Mouse (Mus musculus) gastrocnemius, postnatal 36 days (tissue): ENCODE data around the gene Prr19. TPM values are rescaled to one million over a fixed set of nuclear protein-coding genes. Genes with fewer than 3 reads are reported as not detected.
A peak's percentile ranks its signal among the peaks of the same experiment; 100 is the strongest.

Experiments used
- DNase-seq, 2 experiments: peaks; one replicate each; pipeline ENCODE4 v3.0.0; 2022
- intact Hi-C: fragments of 180-260 bp; cut with DNase I; formaldehyde crosslinking; loops from one replicate; pipeline ENCODE4 v1.15.1; 2025
- total RNA-seq, 2 experiments: library from RNA; stranded (reverse); gene quantifications; 2 replicates each; pipeline ENCODE4 v1.2.3; 2021

Prr19 gene
- total RNA-seq, 2 experiments from 2014 or later = not detected

DNA sequence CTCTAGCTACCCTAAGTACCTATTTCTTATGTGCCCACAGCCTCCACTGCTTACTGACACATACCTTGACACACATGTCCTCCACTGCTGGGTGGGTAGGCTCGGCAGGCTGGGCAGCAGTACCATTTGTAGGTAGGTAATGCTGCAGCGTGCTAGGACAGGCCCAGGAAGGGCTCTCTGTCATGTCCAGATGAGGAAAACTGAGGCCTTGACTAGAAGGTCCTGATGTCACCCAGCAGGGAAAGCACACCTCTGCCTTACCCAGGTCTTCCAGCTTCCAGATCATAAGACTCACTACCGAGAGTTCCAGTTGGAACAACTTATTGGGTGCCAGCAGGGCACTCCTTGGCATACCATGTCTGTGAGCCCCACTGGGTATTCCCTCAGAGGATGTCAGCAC is 26.2 kb upstream of the Prr19 start:
- intact Hi-C loops = no loop called here
- no peak for DNase-seq

DNA sequence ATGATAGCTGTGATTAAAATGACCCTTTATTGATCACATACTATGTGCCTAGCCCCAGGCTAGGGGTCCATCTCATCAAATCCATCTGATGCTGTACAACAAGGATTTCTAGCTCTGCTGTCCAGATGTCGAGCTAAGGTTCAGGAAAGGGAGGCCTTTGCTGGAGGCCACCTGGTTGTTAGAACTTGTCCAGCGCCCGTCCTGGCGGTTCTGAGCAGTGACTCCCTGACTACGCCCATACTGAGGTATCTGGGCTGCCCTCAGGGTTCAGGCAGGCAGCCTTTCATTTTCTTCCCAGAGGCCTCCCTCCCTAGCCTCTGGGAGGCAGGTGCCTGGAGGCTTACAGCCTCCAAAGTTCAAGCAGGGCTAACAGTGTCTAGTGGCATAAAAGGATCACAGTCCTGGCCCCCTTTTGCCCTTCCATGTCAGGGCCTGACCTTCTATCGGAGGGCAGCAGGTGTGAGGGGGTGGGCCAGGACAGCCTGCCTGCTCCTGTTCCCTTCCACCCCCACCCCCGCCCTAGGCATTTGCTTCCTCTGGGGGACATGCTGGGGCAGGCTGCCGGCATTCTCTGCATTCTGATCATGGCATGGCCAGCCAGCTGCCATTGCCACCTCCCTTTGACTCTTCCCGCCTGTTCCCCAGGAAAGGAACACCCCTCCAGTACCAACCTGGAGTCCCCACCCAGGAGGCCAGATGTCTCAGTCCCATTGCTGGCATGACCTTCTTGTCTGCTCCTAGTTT is 25.5 kb upstream of the Prr19 start:
- DNase-seq = no peak

DNA sequence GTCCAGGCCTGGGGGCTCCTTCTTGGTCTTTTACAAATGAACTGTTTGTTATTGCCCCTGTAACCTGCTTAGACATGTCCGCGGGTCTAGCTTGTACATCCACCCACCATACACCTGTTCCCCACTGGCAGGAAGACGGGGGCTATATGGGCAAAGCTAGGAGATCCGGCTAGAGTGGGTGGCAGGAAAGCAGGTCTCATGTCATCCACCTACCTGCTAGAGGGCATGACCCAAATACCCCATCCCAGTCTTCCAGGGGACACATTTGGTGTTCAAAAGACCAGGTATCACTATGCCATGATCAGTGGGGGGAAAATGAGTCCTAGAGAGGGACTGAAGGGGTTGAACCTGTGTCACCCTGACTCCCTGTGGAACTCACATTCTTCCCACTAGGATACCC is 23.8 kb upstream of the Prr19 start:
- intact Hi-C loops = no loop called here
- no peak for DNase-seq

More for the DNA sequence above, 25.5 kb upstream of the Prr19 start:
- intact Hi-C loops = no loop called here

DNA sequence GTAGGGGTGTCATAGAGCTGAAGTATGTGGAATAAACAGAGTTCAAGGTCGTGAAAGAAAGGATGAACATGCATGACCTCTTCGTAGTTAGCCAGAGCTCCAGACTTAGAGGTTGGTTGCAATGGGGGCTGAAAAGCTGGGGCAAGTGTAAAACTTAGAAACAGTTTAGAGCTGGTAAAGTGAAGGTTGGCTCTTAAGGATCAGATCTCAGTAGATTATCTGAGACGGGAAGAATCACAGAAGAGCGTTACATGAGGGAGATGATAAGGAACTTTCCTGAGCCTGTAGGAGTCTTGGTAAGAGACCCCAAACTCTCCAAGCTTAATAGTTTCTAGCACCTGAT is 23.2 kb upstream of the Prr19 start:
- no peak for DNase-seq
- intact Hi-C loops = no loop called here

DNA sequence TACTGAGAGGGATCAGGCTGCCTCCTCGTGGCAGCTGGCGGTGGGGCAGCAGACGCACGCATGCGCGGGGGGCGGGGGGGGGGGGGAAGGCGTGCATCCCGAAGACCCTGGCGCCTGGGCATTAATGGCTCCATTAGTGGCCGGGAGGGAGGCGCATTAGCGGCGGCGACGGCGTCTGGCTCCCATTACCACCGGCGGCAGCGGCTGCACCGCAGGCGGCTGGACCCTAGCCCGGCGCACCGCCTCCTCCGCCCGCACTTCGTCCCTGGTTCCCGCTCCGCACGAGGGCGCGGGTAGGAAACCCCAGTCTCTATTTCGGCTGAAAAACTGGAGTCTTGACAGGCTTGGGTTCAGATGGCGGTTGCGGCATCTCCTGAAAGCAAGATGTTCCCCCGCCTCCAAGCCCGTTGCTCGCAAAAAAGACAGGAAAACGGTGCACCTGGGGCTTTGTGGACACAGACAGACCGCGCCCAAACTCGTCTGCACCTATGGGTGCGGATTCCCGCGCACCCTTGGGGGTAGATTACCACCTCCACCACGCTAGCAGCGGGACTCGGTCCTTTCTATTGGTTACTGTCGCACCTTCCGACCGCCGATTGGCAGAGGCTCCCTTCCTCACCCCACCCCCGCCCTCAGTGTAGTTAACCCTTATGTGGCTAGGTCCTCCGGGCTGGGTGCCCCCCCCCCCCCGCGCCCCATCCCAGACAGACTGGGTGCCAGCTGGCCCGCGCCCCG is 22.7 kb upstream of the Prr19 start:
- DNase-seq = peak in 1 of 2 experiments; percentile 74
- intact Hi-C loops = no loop called here

DNA sequence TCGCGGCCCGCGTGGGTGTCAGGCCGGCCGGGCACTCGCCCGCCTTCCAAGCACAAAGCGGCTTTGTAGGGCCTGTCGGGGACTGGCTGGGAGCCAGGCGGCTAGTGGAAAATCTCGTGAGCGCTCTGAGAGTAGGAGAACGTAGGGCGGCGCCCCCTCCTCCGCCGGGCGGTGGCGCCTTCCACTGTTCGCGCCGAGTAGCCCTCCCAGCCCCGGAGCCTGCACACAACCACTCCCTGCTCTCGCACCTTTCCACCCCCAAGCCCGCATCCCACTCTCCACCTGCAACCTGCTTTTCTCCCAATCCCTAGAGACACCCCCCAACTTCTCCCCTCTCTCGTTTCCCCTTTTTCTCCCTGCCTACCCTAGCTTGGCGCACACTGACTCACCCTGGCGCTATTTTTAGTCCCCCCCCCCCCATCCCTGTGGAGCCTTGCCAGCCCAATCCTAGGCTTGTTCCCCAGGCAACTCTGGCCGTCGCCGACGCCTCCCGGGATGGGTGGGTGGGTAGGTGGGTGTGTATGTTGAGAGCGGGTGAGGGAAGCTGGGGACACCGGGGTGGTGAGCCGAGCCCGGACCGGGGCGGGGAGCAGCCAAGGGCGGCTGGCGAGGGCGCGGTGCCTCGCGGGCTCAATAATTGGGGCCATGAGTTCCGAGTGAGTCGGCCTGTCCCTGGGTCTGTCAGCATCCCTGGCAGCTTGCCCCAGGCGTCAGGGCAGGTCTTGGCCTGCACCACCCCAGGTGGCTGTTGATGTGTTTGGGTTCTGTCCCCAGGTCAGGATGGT is 21.9 kb upstream of the Prr19 start:
- intact Hi-C loops = no loop called here
- peak; percentile 83 to 91 for DNase-seq

DNA sequence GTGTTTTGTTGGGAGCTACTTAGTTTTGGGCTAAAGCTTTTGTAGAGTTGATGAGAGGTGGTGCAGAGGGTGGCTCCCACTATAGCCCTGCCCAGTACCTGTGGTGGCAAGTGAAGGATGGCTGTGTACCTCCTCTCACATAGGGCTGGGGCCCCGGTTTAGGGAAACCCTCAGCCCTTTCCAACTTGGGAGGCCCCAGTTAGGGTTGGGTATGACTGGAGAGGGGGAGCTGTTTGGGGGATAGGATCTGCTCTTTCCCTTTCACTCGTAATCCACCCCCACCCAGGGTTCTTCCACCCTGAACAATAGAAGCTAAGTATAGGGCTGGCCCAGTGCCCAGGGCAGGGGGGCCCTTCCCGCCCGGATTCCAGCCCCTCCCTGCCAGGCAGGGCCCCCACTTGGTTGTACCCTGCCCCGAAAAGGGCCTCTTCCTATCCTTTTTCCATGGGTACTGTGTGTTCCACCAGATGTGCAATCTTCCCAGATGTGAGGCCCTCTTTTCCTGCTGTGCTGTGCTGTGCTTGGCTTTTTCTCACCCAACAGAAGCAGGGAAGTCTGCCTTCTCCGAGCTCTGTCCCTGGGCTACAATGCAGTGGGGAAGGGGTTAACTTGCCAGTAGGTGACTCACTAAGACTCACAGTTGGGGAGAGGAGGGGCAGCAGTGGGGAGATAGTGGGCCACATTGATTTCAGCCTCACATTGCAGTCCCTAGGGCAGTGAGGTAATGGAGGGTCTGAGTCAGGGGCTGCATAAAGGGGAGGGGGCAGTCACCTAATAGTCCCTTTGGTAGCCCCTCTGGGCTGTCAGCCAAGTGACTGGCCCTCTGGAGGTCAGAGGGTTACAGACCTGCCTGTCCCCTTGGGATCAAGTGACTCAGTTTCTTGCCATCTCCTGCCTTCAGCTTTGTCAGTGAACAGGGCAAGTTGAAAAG is 21.1 kb upstream of the Prr19 start:
- intact Hi-C loops = no loop called here
- peak; percentile 44 to 55 for DNase-seq

DNA sequence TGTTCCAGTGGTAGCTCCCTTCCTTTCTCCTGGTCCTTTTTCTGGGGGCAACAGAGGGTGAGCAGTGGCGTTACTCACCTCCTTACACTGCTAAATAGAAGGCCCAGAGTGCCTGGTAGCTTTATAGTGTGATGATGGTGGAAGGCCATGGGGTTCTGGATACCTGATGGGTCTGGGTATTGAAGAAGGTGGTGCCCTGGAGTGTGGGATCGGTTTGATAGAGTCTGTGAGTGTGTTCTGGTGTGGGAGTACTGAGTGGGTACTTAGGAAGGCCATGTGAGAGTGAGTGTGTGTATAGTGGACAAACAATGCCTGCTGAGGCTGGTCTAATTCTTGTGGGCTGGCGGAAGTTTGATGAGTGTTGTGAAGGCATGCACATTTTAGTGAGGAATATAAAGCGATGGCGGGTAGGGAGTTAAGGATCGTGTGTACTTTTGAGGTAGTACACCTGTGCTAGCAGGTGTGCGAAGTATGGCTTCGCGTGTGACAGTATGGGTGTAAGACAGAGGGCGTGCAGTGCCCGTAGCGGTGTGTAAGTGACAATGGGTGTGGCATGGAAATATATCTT is 20.0 kb upstream of the Prr19 start:
- intact Hi-C loops = no loop called here
- peak in 1 of 2 experiments; percentile 15 for DNase-seq

DNA sequence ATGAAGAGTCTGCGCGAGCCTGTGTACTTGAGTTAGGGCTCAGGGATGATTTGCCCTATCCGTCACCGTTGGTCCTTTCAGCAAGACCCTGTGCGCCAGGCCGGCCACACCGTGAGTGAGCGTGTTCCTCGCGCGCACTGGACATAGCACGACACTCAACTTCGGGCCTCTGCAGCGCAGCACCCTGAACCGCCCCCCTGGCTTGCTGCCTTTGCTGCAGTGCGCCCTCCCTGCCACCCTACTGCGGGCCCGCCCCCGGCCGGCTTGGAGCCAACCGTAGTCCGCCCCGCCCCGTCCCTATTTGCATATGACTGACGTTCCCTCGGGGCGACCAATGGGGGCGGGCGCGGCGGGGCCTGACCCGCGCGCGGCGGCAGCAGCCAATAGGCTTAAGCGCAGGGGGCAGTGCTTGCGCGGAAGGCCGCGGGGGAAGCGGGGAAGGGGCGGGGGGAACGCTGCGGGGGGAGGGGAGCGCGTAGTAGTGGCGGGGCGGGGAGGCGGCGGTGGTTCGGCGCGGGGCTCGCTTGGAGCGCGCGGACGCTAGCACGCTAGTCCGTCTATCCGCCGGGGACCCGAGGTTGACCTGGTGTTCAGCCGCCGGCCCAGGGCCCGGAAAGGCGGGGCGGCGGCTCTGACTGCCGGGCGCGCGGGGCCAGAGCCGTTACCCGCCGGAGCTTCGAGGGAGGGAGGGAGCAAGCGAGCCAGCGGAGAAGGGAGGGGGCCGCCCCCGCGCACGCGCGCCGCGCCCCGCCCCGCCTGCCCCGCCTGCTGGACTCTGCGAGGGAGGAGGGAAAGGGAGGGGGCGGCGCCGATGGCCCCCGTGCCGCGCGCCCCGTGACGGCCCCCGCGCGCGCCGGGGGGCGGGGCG is 19.2 kb upstream of the Prr19 start:
- intact Hi-C loops = no loop called here
- peak; percentile 95 to 98 for DNase-seq

DNA sequence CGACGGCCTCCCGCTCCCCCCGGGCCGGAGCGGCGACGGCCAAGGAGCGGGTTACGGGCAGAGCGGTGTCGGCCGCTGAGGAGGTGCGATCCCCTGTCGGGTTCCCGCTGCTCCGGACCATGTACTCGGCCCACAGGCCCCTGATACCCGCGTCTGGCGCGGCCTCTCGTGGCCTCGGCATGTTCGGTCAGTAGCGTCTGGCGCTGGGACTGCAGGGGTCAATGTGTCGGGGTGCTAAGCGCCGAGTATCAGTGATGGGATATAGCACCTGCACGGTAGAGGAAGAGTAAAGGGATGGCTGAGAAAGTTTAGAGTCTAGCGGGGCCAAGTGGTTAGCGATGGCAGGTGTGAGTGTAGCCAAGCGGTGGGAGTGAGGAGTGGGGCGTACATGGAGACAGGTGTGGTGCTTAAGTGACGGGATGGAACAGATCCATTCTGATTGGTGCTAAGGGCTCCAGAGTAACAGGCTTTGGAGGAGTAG is 18.4 kb upstream of the Prr19 start:
- intact Hi-C loops = no loop called here
- DNase-seq = peak; percentile 2 to 46

DNA sequence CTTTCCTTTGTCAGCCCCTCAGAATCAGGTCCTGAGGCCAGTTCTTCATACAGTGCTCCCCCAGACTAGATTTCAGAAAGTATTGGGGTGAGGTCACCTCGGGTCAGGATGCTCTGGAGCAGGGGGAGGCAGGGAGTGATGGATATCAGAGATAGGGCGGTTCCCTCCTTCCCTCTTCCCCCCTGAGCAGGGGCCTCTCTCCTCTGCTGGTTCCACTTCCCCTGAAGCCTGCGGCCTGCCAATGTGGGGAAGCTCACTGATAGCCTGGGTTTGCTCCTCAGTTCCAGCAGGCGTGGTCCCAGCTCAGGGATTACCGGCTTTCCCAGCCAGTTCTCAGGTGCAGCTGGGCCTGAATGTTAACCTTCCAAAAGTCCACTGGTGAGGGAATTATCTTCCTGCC is 17.6 kb upstream of the Prr19 start:
- peak; percentile 4 to 16 for DNase-seq
- intact Hi-C loops = no loop called here

DNA sequence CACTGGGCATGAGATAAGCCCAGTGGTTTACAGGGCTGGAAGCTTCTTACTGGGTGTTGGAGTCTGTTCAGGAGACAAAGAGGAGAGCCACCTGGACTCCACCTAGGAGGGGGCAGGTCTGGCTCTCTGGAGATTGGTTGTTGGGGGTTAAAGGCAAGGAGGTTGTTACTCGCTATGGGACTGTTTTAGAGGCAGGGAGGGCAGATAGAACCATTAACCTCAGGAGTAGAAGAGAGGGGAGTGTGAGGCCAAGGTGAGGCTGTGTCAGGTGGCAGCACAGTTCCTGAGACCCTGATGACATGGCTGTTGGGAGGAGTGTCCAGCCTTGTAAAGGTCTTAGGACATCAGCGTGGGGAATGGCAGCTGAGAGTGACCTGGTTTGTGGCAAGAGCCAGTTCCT is 17.0 kb upstream of the Prr19 start:
- intact Hi-C loops = no loop called here
- DNase-seq = peak; percentile 3 to 6

DNA sequence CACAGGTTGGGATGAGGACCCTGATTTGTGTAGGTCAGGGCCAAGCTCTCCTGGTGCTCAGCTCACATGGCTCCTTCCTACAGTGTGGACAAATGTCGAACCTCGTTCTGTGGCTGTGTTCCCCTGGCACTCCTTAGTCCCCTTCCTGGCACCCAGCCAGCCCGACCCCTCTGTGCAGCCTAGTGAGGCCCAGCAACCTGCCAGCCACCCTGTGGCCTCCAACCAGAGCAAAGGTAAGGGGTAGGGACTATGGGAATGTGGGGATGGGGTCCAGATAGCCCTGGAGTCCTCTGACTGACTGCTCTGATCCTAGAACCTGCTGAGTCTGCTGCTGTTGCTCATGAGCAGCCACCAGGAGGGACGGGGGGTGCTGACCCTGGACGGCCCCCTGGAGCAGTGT is 16.4 kb upstream of the Prr19 start:
- DNase-seq = peak in 1 of 2 experiments; percentile 3
- intact Hi-C loops = no loop called here

DNA sequence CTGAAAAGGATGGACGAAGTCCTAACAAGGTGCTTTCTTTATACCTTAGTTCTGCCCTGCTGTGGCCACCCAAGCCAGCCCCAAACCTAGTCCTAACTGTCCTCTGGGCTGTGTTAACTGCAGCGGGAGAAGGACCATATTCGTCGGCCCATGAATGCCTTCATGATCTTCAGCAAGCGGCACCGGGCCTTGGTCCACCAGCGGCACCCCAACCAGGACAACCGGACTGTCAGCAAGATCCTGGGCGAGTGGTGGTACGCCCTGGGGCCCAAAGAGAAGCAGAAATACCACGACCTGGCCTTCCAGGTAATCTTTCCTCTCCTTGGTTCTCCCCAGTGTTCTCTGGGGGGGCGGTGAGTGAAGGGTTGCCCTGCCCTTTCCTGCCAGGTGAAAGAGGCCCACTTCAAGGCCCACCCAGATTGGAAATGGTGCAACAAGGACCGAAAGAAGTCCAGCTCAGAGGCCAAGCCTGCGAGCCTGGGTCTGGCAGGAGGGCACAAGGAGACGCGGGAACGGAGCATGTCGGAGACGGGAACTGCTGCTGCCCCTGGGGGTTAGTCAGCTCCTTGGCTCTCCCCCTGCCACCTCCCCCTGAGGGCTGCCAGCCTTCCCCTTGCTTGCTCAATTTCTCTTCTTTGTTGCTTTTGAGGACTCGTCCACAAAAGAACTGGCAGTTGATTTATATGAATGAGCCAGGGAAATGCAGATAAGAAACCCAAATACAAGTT is 15.5 kb upstream of the Prr19 start:
- DNase-seq = peak in 1 of 2 experiments; percentile 3
- intact Hi-C loops = no loop called here

DNA sequence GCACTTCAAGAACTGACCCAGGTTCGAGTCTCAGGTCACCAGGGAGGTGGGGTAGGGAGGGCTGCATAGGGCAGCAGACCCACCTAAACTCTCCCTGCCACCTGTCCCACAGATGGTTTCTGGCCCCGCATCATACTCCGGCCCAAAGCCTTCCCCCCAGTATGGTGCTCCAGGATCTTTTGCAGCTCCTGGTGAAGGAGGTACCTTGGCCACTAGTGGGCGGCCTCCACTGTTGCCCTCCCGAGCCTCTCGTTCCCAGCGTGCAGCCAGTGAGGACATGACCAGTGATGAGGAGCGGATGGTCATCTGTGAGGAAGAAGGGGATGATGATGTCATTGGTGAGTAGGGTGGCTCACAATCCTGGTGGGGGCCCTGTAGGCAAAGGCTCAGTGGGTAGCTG is 14.2 kb upstream of the Prr19 start:
- intact Hi-C loops = no loop called here
- peak in 1 of 2 experiments; percentile 4 for DNase-seq

DNA sequence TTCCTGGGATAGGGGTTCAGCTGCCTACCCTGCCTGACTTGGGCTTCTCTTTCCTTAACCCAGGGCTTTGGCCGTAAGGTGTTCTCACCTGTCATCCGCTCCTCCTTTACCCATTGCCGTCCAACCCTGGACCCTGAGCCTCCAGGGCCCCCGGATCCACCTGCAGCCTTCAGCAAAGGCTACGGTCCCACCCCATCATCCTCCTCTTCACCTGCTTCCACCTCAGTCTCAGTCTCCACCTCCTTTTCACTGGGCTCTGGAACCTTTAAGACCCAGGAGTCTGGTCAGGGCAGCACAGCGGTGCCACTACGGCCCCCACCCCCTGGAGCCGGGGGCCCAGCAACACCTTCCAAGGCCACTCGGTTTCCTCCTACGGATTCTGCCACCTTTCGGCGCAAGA is 13.2 kb upstream of the Prr19 start:
- intact Hi-C loops = no loop called here
- peak in 1 of 2 experiments; percentile 1 for DNase-seq

DNA sequence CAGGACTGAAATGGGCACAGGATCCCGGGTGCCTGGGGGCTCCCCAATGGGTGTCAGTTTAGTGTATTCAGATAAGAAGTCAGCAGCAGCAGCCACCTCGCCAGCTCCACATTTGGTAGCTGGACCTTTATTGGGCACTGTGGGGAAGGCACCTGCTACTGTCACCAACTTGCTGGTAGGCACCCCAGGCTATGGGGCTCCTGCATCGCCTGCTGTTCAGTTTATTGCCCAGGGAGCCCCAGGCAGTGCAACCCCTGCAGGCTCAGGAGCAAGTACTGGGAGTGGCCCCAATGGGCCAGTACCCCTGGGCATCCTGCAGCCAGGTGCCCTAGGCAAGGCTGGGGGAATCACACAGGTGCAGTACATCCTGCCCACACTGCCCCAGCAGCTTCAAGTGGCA is 12.5 kb upstream of the Prr19 start:
- DNase-seq = peak; percentile 2 to 18
- intact Hi-C loops = no loop called here

DNA sequence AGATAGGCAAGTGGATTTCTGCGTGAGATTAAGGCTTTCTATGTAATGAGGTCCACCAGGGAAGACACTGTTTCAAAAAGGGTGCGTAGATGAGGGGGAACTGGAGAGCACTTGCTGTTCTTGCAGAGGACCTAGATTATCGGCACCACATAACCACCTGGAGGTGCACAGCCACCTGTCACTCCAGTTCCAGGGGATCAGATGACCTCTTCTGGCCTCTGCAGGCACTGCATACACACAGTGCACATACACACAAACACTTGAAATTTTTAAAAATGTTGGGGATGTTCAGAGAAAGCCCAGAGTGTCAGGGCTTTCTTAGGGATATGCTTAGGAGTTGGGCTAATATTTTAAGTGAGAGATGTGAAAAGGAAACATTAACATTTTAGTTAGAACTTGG is 11.3 kb upstream of the Prr19 start:
- intact Hi-C loops = no loop called here
- no peak for DNase-seq
